Mouse (Mus musculus) ovary, adult 10 weeks (tissue): Measurements from ENCODE around the gene Ptn. TPM values are rescaled to one million over a fixed set of nuclear protein-coding genes. Genes with fewer than 3 reads are reported as not detected.

Source experiments
- polyA plus RNA-seq: library from polyadenylated mRNA; stranded (reverse); fragments of 350-450 nt; fragmentation: Illumina TruSeq; extraction: RNeasy Lipid Tissue Mini Kit (QIAGEN cat#74804); gene quantifications from one replicate; pipeline ENCODE4 v1.2.3, GENCODE M21; 2014

Gene Ptn
- 44.9 TPM for polyA plus RNA-seq

GRCm38 (mm10) chr6:36809747-36810285 is at the start of gene Ptn:
Ptn (minus strand) TSS chr6:36810220.

